Mouse (Mus musculus) neural tube, postnatal 0 days (tissue): Measurements from ENCODE around the gene Wfdc12. TPM values are rescaled to one million over a fixed set of nuclear protein-coding genes. Genes with fewer than 3 reads are reported as not detected.

ENCODE experiments used
- polyA plus RNA-seq: library from polyadenylated mRNA; unstranded; fragments of >200 nt; fragmentation: Nextera tagmentation; extraction: Ambion mirVana; gene quantifications from 2 replicates; pipeline ENCODE4 v1.2.1, GENCODE M21; 2015

Gene Wfdc12
- polyA plus RNA-seq, result not detected in 2 replicates

GRCm38 (mm10) chr2:164190576-164190975 lies at the start of gene Wfdc12:
Gene Wfdc12 (minus strand): TSS chr2:164190608.

GRCm38 (mm10) chr2:164238366-164238765 lies 48.0 kb upstream of the Wfdc12 start, which contains the start of gene Svs2:
Gene Svs2 (minus strand): TSS chr2:164238466.

GRCm38 (mm10) chr2:164221522-164221921 lies 31.1 kb upstream of the Wfdc12 start, which contains the start of gene Wfdc15b:
Gene Wfdc15b (minus strand): TSS chr2:164221660.

GRCm38 (mm10) chr2:164199626-164200327 lies 9.4 kb upstream of the Wfdc12 start, which contains the start of gene Wfdc15a:
Gene Wfdc15a (minus strand): TSS chr2:164200130.

GRCm38 (mm10) chr2:164182692-164183255 lies 7.6 kb downstream of the Wfdc12 start, which contains the start of gene Wfdc5:
Gene Wfdc5 (minus strand): TSS chr2:164182742.

GRCm38 (mm10) chr2:164170902-164171301 lies 19.5 kb downstream of the Wfdc12 start, which contains the start of gene Kcns1:
Gene Kcns1 (minus strand): TSS chr2:164171113.

Other genes starting within 250 kb of the Wfdc12 start
- 574 and 581 TPM in 2 replicates for gene Ywhab, start 195.6 kb downstream of the Wfdc12 start, polyA plus RNA-seq
- 1.5 and 1.7 TPM in 2 replicates for gene Pabpc1l, start 165.2 kb downstream of the Wfdc12 start, polyA plus RNA-seq
- 10.0 and 10.6 TPM in 2 replicates for gene Stk4, start 120.3 kb downstream of the Wfdc12 start, polyA plus RNA-seq
- gene Tomm34, start 119.4 kb downstream of the Wfdc12 start, polyA plus RNA-seq, result 37.3 and 38.0 TPM in 2 replicates
- 3.9 and 4.2 TPM in 2 replicates for gene Kcns1, start 19.5 kb downstream of the Wfdc12 start, polyA plus RNA-seq
- not detected in 2 replicates for gene Wfdc5, start 7.9 kb downstream of the Wfdc12 start, polyA plus RNA-seq
- gene Wfdc15a, start 9.5 kb upstream of the Wfdc12 start, polyA plus RNA-seq, result not detected in 2 replicates
- gene Wfdc15b, start 31.1 kb upstream of the Wfdc12 start, polyA plus RNA-seq, result not detected in 2 replicates
- not detected in 2 replicates for gene Svs2, start 47.9 kb upstream of the Wfdc12 start, polyA plus RNA-seq
- gene Svs3b, start 66.0 kb upstream of the Wfdc12 start, polyA plus RNA-seq, result not detected in 2 replicates
- not detected in 2 replicates for gene Svs4, start 87.9 kb upstream of the Wfdc12 start, polyA plus RNA-seq
- gene Svs3a, start 98.7 kb upstream of the Wfdc12 start, polyA plus RNA-seq, result not detected in 2 replicates
- gene Svs6, start 126.1 kb upstream of the Wfdc12 start, polyA plus RNA-seq, result not detected in 2 replicates
- not detected in 2 replicates for gene Svs5, start 142.1 kb upstream of the Wfdc12 start, polyA plus RNA-seq
- gene Slpi, start 198.5 kb upstream of the Wfdc12 start, polyA plus RNA-seq, result 0.51 and 1.1 TPM in 2 replicates
- gene Rbpjl, start 212.5 kb upstream of the Wfdc12 start, polyA plus RNA-seq, result 0.49 and 0.68 TPM in 2 replicates
- gene Matn4, start 214.6 kb upstream of the Wfdc12 start, polyA plus RNA-seq, result 15.4 and 15.8 TPM in 2 replicates